ENCODE assay signal across 7 mouse cellular contexts in genomic region chr1:68046551-68046970, GRCm38 (mm10).
DNase-seq lines count a peak whose midpoint lies in the region; ATAC-seq lines count a peak whose summit lies in the region.

No protein-coding gene starts in this region.

- no peaks in the 10 kb centered on the region for H3K9me3 ChIP-seq in embryonic facial prominence, embryonic 15.5 days (replicated peaks)
- H3K9me3 ChIP-seq in neural tube, embryonic 14.5 days (ENCODE audit: control insufficient read depth, low read length): no peaks in the 10 kb centered on the region

- intact Hi-C loops in left cerebral cortex, postnatal 14 days (cut with DNase I): no loop called here

- peak overlapping the region; percentile 31 for H3K4me3 ChIP-seq in embryonic facial prominence, embryonic 15.5 days (replicated peaks)
- H3K4me3 ChIP-seq in neural tube, embryonic 14.5 days (ENCODE audit: low read depth, low read length): peak overlapping the region; percentile 27

- DNase-seq in layer of hippocampus, postnatal 10 days (ENCODE audit: low spot score in 2 of 2): peak; percentile 7 to 39
- no peak for DNase-seq in layer of hippocampus, adult 9-10 months (ENCODE audit: low spot score)
- peak; percentile 30 to 57 for DNase-seq in left cerebral cortex, postnatal 14 days (ENCODE audit: low spot score in 2 of 2)
- no peak for DNase-seq in spleen, adult 12 weeks (ENCODE audit: low spot score)
- DNase-seq in thymus, postnatal 0 days (ENCODE audit: low spot score): no peak

- peak overlapping the region; percentile 42 for H3K4me2 ChIP-seq in embryonic facial prominence, embryonic 15.5 days (replicated peaks)
- peak overlapping the region; percentile 47 for H3K4me2 ChIP-seq in neural tube, embryonic 14.5 days (ENCODE audit: low read depth, low read length)

- no peak overlapping the region for H3K27ac ChIP-seq in embryonic facial prominence, embryonic 15.5 days (replicated peaks)
- H3K27ac ChIP-seq in neural tube, embryonic 14.5 days (ENCODE audit: low read depth, low read length): no peak overlapping the region; the same call in 1 of the 2 replicates

- H3K36me3 ChIP-seq in embryonic facial prominence, embryonic 15.5 days: no peaks in the 10 kb centered on the region
- no peaks in the 10 kb centered on the region for H3K36me3 ChIP-seq in neural tube, embryonic 14.5 days (ENCODE audit: control insufficient read depth, insufficient read depth, low read length)

- no peaks in the 10 kb centered on the region for H3K27me3 ChIP-seq in embryonic facial prominence, embryonic 15.5 days
- no peaks in the 10 kb centered on the region for H3K27me3 ChIP-seq in neural tube, embryonic 14.5 days (ENCODE audit: control insufficient read depth, insufficient read depth, low read length)

- H3K4me1 ChIP-seq in embryonic facial prominence, embryonic 15.5 days: 0 out of 2 replicates have a peak, but pooled peaks cover 4% of the 10 kb centered on the region
- H3K4me1 ChIP-seq in neural tube, embryonic 14.5 days (ENCODE audit: control insufficient read depth, insufficient read depth, low read length): 0 out of 2 replicates have a peak, but pooled peaks cover 7% of the 10 kb centered on the region

- no peak overlapping the region for H3K9ac ChIP-seq in embryonic facial prominence, embryonic 15.5 days
- no peak overlapping the region for H3K9ac ChIP-seq in neural tube, embryonic 14.5 days (replicated peaks; ENCODE audit: low read depth, low read length)

- ATAC-seq in embryonic facial prominence, embryonic 15.5 days (ENCODE audit: insufficient number of reproducible peaks, low FRiP score, low TSS enrichment, low read depth): no peak
- peak; percentile 83 for ATAC-seq in neural tube, embryonic 14.5 days (ENCODE audit: low read depth)

- WGBS in embryonic facial prominence, embryonic 15.5 days: 3% methylated on average over 7 of the region's 7 CpGs
- 2% methylated on average over 7 of the region's 7 CpGs for WGBS in neural tube, embryonic 14.5 days

Comparison
In these comparisons a context has a peak if more than half of its experiments do, and no peak if none do; other contexts are left out.
1. DNase-seq: peak in layer of hippocampus, postnatal 10 days (2 of 2) and left cerebral cortex, postnatal 14 days (2 of 2); none in layer of hippocampus, adult 9-10 months (single experiment), spleen, adult 12 weeks (single experiment) and thymus, postnatal 0 days (single experiment).